Mouse (Mus musculus) E14TG2a.4 (cell line): Measurements from ENCODE around the gene Zfp786.

ENCODE experiments used
- H3K27me3 ChIP-seq: 2 replicates; pipeline ENCODE4 v1.6.1; 2014; ENCODE audit warnings: low read length, control low read depth; ENCODE audit not compliant: insufficient read depth
- H3K36me3 ChIP-seq: 2 replicates; pipeline ENCODE4 v1.6.1; 2014; ENCODE audit warnings: low read length, control low read depth; ENCODE audit not compliant: insufficient read depth
- H3K4me1 ChIP-seq: replicated peaks from 2 replicates; pipeline ENCODE4 v1.6.1; 2014; ENCODE audit warnings: low read depth, low read length, control low read depth
- H3K4me3 ChIP-seq: replicated peaks from 2 replicates; pipeline ENCODE4 v1.5.1; 2014; ENCODE audit warnings: mild to moderate bottlenecking, low read length
- H3K9me3 ChIP-seq: 2 replicates; pipeline ENCODE4 v1.6.1; 2014; ENCODE audit warnings: low read length, control low read depth
- CTCF ChIP-seq: conservative IDR thresholded peaks from 2 replicates; pipeline ENCODE4 v1.5.1; 2014; ENCODE audit warnings: low read length
- NANOG ChIP-seq: IDR thresholded peaks from 2 replicates; pipeline ENCODE4 v1.6.1; 2014; ENCODE audit warnings: borderline replicate concordance, low read length, mixed read lengths
- POU5F1 ChIP-seq: IDR thresholded peaks from 2 replicates; pipeline ENCODE4 v1.6.1; 2014; ENCODE audit warnings: low read length, borderline replicate concordance

Gene Zfp786

DNA sequence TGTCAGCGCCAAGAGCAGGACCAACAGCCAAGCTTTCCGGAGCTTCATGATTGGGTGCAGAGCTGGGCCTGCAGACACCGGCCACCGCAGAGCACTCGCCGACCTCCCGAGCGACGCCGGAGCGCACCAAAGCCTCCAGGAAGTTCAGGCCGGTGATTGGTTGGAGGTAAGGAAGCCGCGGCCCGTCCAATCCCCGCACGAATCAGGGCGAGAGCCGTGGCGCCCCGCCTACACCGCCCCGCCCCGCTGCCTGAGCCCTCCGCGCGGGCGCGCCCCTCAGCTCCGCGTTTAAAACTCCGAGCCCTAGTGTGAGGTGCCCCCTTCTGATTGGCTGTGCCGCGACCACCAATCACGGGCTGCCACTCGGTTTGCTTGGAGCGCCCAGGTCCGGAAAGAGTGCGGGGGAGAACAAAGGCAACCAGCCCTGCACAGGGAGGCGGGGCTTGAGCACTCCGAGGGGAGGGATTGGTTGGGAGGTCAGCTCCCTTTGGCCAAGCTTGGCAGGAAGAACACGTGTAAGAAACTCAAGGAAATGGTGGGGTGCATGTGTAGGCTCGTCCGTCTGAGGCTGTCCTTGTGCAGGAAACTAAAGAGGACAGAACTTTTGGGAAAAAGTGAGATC, 17.3 kb downstream of the Zfp786 start, which contains the start of gene Pdia4:
Gene Pdia4 (minus strand): TSS at position 174 of the 622 bp plus-strand sequence.
- peak within 1 kb of the TSS; percentile 97 for H3K4me3 ChIP-seq
- H3K9me3 ChIP-seq = no peaks in the 10 kb centered on the region
- no peaks in the 10 kb centered on the region for H3K27me3 ChIP-seq
- peaks cover 28% of the 10 kb centered on the region for H3K36me3 ChIP-seq
- H3K4me1 ChIP-seq = peaks cover 60% of the 10 kb centered on the region
- no peak for TF ChIP-seq POU5F1
- no peak for TF ChIP-seq CTCF
- TF ChIP-seq NANOG = no peak

GRCm38 (mm10) chr6:47812271-47812915, 18.3 kb downstream of the Zfp786 start:
- H3K4me1 ChIP-seq = peaks cover 63% of the 10 kb centered on the region
- H3K36me3 ChIP-seq = peaks cover 38% of the 10 kb centered on the region
- no peaks in the 10 kb centered on the region for H3K27me3 ChIP-seq
- H3K4me3 ChIP-seq = peak overlapping the region; percentile 97
- TF ChIP-seq POU5F1 (no peak), CTCF (no peak), NANOG (no peak)
- H3K9me3 ChIP-seq = no peaks in the 10 kb centered on the region

DNA sequence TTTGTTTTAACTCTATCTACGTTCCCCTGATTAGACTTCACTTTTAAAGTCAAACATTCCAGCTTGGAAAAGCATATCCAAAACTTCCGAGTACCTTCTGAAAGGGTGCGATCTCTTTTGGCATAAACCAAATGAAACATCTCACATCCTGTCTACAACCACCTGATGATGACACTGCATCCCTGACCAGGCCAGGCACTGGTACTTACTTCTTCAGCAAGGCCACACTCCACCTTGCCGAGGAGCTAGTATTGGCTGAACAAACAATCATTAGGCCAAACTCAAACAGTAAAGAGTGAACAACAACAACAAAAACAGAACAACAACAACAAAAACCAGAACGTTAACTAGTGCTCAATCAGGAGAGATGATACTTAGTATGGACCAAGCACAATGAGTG, 19.3 kb downstream of the Zfp786 start:
- TF ChIP-seq NANOG (no peak), CTCF (no peak), POU5F1 (no peak)
- Histone ChIP-seq H3K4me1 (peaks cover 63% of the 10 kb centered on the region), H3K4me3 (peak overlapping the region; percentile 97), H3K9me3 (no peaks in the 10 kb centered on the region), H3K36me3 (peaks cover 47% of the 10 kb centered on the region), H3K27me3 (no peaks in the 10 kb centered on the region)

DNA sequence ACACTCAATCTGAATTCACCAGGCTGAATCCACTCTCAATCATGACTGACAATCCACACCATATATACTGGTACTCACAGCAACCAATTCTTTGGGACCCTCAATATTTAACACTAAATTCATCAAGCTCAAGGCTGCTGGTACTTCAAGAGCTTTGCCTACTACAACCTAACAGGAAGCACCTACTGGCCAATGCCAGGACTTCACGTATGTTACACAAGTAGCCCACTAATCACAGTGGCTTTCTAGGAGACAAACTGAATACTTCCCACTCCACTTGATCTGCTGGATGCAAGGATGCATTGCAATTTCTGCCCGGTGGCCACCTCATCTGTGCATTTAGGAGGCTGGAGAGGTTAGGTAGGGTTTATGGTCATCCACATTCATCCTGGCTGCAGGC, 20.5 kb downstream of the Zfp786 start:
- no peaks in the 10 kb centered on the region for H3K9me3 ChIP-seq
- no peaks in the 10 kb centered on the region for H3K27me3 ChIP-seq
- peaks cover 52% of the 10 kb centered on the region for H3K4me1 ChIP-seq
- TF ChIP-seq POU5F1 (no peak), NANOG (no peak), CTCF (no peak)
- no peak overlapping the region for H3K4me3 ChIP-seq
- H3K36me3 ChIP-seq = peaks cover 59% of the 10 kb centered on the region

GRCm38 (mm10) chr6:47809053-47809452, 21.6 kb downstream of the Zfp786 start:
- peaks cover 44% of the 10 kb centered on the region for H3K4me1 ChIP-seq
- no peak for TF ChIP-seq POU5F1
- TF ChIP-seq CTCF = no peak
- TF ChIP-seq NANOG = no peak
- H3K27me3 ChIP-seq = no peaks in the 10 kb centered on the region
- H3K36me3 ChIP-seq = peaks cover 70% of the 10 kb centered on the region
- H3K9me3 ChIP-seq = no peaks in the 10 kb centered on the region
- H3K4me3 ChIP-seq = no peak overlapping the region

- no peak overlapping the region for H3K4me3 ChIP-seq
- H3K9me3 ChIP-seq = no peaks in the 10 kb centered on the region
- H3K36me3 ChIP-seq = peaks cover 75% of the 10 kb centered on the region
- peaks cover 47% of the 10 kb centered on the region for H3K4me1 ChIP-seq
- H3K27me3 ChIP-seq = no peaks in the 10 kb centered on the region
- TF ChIP-seq NANOG (no peak), POU5F1 (no peak), CTCF (no peak)
Measured at GRCm38 (mm10) chr6:47808545-47808944, 22.1 kb downstream of the Zfp786 start.

- Histone ChIP-seq H3K27me3 (no peaks in the 10 kb centered on the region), H3K4me1 (peaks cover 54% of the 10 kb centered on the region), H3K36me3 (peaks cover 86% of the 10 kb centered on the region), H3K9me3 (no peaks in the 10 kb centered on the region), H3K4me3 (no peak overlapping the region)
- TF ChIP-seq CTCF (no peak), NANOG (no peak), POU5F1 (no peak)
Measured at GRCm38 (mm10) chr6:47807419-47807818, 23.2 kb downstream of the Zfp786 start.

- TF ChIP-seq CTCF (no peak), NANOG (no peak)
- Histone ChIP-seq H3K4me1 (peaks cover 39% of the 10 kb centered on the region), H3K4me3 (no peak overlapping the region), H3K36me3 (peaks cover 95% of the 10 kb centered on the region), H3K27me3 (no peaks in the 10 kb centered on the region), H3K9me3 (no peaks in the 10 kb centered on the region)
Measured at GRCm38 (mm10) chr6:47805520-47805919, 25.1 kb downstream of the Zfp786 start.

DNA sequence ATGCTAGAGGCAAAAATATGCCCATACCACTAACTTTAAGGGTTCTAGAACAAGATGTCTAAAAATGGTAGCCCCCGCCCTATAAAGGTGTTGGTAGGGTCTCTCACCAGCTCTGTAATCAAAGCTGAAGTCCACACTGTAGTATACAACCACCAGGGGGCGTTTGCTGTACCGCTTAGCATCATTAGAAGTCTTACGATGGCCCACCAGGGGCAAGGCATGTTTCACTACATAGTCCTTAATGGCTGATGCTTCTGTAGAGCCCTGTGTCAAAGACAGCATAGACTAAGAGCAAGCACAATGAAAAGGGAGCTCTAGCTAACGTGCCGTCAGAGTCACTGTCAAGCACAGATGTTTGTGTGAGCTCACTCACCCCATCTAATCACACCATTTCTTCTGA, 31.6 kb downstream of the Zfp786 start:
- H3K36me3 ChIP-seq = peaks cover 97% of the 10 kb centered on the region
- no peak for TF ChIP-seq NANOG
- no peak for TF ChIP-seq POU5F1
- peak; percentile 80 for TF ChIP-seq CTCF
- H3K9me3 ChIP-seq = no peaks in the 10 kb centered on the region
- H3K4me3 ChIP-seq = no peak overlapping the region
- H3K4me1 ChIP-seq = peaks cover 32% of the 10 kb centered on the region
- no peaks in the 10 kb centered on the region for H3K27me3 ChIP-seq
